Comparison of ENCODE assay signal across 8 mouse cellular contexts in the genomic region with DNA sequence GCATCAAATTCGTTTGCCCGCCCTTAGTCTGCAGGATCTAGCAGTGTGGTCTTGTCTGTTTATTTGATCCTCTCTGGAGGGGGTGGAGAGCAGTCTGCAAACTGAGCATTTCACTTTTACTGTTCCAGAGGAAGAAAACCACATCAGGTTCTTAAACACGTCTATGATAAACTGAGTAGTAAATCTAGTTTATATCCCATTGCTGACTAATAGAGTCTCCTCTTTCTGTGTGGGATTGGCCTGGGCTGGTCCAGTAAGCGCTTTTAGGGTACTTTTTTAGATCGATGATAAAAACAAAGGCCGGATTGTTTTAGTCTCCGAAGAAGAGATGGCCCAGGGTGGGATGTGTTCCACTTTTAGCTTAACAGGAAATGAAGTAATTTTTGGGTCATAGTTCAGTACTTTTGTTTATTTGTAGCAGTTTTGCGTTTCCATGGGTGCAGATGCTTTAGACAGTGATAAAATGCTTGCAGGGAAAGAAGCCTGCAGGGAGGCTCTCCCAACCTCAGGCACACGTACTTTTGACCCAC.
DNase-seq lines count a peak whose midpoint lies in the region; ATAC-seq lines count a peak whose summit lies in the region.

No protein-coding gene starts in this region.

- H3K4me2 ChIP-seq in embryonic facial prominence, embryonic 13.5 days, result peak overlapping the region; percentile 14; the same call in 1 of the 2 replicates

- H3K4me3 ChIP-seq in embryonic facial prominence, embryonic 13.5 days, result no peak overlapping the region

- no peaks in the 10 kb centered on the region for H3K9me3 ChIP-seq in embryonic facial prominence, embryonic 13.5 days

- H3K27me3 ChIP-seq in embryonic facial prominence, embryonic 13.5 days, result no peaks in the 10 kb centered on the region

- DNase-seq in spleen, postnatal 36 days (ENCODE audit: low spot score in 2 of 2), result peak; percentile 44 to 57
- DNase-seq in spleen, adult 12 weeks (ENCODE audit: low spot score), result no peak
- no peak for DNase-seq in cerebellum, postnatal 4 days (ENCODE audit: low spot score in 2 of 2)
- no peak for DNase-seq in spleen, adult 18-20 months
- DNase-seq in right cerebral cortex, postnatal 36 days (ENCODE audit: low spot score in 2 of 2), result no peak

- H3K27ac ChIP-seq in embryonic facial prominence, embryonic 13.5 days, result peak overlapping the region; percentile 69

- WGBS in embryonic facial prominence, embryonic 13.5 days, result 18% methylated on average over 9 of the region's 9 CpGs

- ATAC-seq in embryonic facial prominence, embryonic 13.5 days (ENCODE audit: insufficient number of reproducible peaks, insufficient read depth, low FRiP score, low TSS enrichment, low read depth), result no peak
- peak; percentile 60 for ATAC-seq in inflammation-experienced regulatory T-cells, adult 6 months
- peak; percentile 66 for ATAC-seq in megakaryocyte, adult 5-6 weeks (ENCODE audit: poor library complexity, severe bottlenecking)

- H3K9ac ChIP-seq in embryonic facial prominence, embryonic 13.5 days, result no peak overlapping the region

- H3K4me1 ChIP-seq in embryonic facial prominence, embryonic 13.5 days, result peaks cover 20% of the 10 kb centered on the region

- H3K36me3 ChIP-seq in embryonic facial prominence, embryonic 13.5 days, result peaks cover 12% of the 10 kb centered on the region

Comparison
In these comparisons a context has a peak if more than half of its experiments do, and no peak if none do; other contexts are left out.
1. DNase-seq: peak in spleen, postnatal 36 days (2 of 2); none in spleen, adult 12 weeks (single experiment), cerebellum, postnatal 4 days (0 of 2), spleen, adult 18-20 months (0 of 2) and right cerebral cortex, postnatal 36 days (0 of 2).